Mouse (Mus musculus): Measurements from ENCODE around the gene Ccdc142. TPM values are rescaled to one million over a fixed set of nuclear protein-coding genes. Genes with fewer than 3 reads are reported as not detected.
A peak's percentile ranks its signal among the peaks of the same experiment; 100 is the strongest.

Gene Ccdc142
- total and polyA plus RNA-seq, 3 experiments, result 3.4 to 6.3 (median 4.4) TPM

DNA sequence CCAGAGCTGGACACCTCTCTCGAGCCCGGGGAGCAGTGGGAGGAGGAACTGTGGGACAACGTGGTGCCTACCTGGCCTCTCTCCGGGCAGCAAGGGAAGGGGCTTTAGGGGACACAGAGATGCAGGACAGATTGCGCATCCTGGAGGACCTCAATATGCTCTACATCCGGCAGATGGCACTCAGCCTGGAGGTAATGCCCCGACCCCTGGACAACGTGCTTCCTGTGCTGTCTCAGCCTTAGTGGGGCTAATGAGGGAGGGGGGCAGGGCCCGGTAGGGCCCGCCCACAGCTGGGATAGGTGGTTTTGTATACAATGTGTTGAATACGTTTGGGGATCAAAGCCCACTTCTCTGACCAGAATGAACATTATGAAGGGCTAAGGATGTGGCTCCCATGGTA lies 36.7 kb downstream of the Ccdc142 start:
- no peak for TF ChIP-seq GATA1 (IDR thresholded peaks at IDR 0.05; ENCODE audit: borderline replicate concordance, low read length)
- TF ChIP-seq GATA2 (IDR thresholded peaks at IDR 0.05; ENCODE audit: borderline replicate concordance, low read depth, low read length), result no peak
- TF ChIP-seq TAL1 (conservative IDR thresholded peaks at IDR 0.05; ENCODE audit: low read depth, low read length), result no peak
- no peak for TF ChIP-seq POLR2AphosphoS5 (IDR thresholded peaks at IDR 0.05; ENCODE audit: insufficient replicate concordance, low read depth, low read length)
- Histone ChIP-seq H3K9me3 (replicated peaks) (no peaks in the 10 kb centered on the region), H3K4me3 (ENCODE audit: low read depth, low read length) (peak overlapping the region; percentile 74), H3K27me3 (ENCODE audit: insufficient read depth, low read length) (peaks cover 10% of the 10 kb centered on the region; the same call in 1 of the 2 replicates), H3K4me1 (ENCODE audit: insufficient read depth, low read depth, low read length) (peaks cover 50% of the 10 kb centered on the region), H3K36me3 (replicated peaks) (peaks cover 12% of the 10 kb centered on the region)
- ATAC-seq (ENCODE audit: extremely low read depth, insufficient number of reproducible peaks, low FRiP score, poor library complexity, severe bottlenecking), result no peak
- DNase-seq (ENCODE audit: low spot score), result peak; percentile 59

DNA sequence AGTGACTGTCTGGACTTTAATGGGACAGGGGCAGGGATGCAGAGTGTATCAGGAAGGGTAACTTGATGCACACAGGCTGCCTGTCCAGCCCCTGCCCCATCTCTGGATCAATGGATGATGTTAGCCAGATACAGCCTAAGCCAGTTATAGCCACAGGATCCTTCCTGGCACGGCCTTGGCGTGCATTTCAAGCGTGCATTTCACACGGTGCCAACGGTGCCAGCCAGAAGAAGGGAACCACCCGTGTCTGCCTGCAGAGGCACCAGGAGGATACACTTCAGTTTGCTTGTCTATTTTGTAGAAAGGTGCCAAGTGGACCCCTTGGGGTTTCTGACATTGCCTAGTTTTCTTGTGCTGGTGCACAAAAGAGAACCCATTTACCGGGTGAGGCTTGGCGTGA lies 38.6 kb downstream of the Ccdc142 start:
- Histone ChIP-seq H3K27me3 (ENCODE audit: insufficient read depth, low read length) (peaks cover 13% of the 10 kb centered on the region; the same call in 1 of the 2 replicates), H3K36me3 (replicated peaks) (peaks cover 11% of the 10 kb centered on the region), H3K9me3 (replicated peaks) (no peaks in the 10 kb centered on the region), H3K4me3 (ENCODE audit: low read depth, low read length) (no peak overlapping the region), H3K4me1 (ENCODE audit: insufficient read depth, low read depth, low read length) (peaks cover 41% of the 10 kb centered on the region)
- ATAC-seq (ENCODE audit: extremely low read depth, insufficient number of reproducible peaks, low FRiP score, poor library complexity, severe bottlenecking) (no peak), DNase-seq (ENCODE audit: low spot score) (no peak)
- TF ChIP-seq GATA1 (IDR thresholded peaks at IDR 0.05; ENCODE audit: borderline replicate concordance, low read length) (no peak), TAL1 (conservative IDR thresholded peaks at IDR 0.05; ENCODE audit: low read depth, low read length) (no peak), POLR2AphosphoS5 (IDR thresholded peaks at IDR 0.05; ENCODE audit: insufficient replicate concordance, low read depth, low read length) (no peak), GATA2 (IDR thresholded peaks at IDR 0.05; ENCODE audit: borderline replicate concordance, low read depth, low read length) (no peak), CTCF (IDR thresholded peaks at IDR 0.05; ENCODE audit: low read depth, low read length) (no peak)

DNA sequence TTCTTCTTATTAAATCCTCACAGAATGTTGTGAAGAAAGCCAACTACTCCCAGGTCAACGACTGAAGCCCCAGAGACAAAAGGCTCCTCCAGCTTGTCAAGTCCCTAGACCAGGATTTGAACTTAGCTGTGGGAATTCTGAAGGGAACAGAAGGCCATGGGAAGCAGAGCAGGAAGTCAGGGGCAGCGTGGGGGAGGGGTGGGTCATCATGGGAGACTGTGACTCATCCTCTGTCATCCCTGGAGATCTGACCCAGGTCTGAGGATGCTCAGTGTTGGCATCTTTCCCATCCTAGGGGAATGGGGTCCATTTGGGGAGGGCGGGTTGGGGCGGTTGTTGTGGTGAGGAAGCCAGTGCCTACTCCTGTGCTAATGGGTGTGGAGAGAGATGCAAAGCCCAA lies 40.2 kb downstream of the Ccdc142 start:
- TF ChIP-seq CTCF (IDR thresholded peaks at IDR 0.05; ENCODE audit: low read depth, low read length), result no peak
- no peak for TF ChIP-seq POLR2AphosphoS5 (IDR thresholded peaks at IDR 0.05; ENCODE audit: insufficient replicate concordance, low read depth, low read length)
- no peak for TF ChIP-seq GATA2 (IDR thresholded peaks at IDR 0.05; ENCODE audit: borderline replicate concordance, low read depth, low read length)
- TF ChIP-seq GATA1 (IDR thresholded peaks at IDR 0.05; ENCODE audit: borderline replicate concordance, low read length), result no peak
- TF ChIP-seq TAL1 (conservative IDR thresholded peaks at IDR 0.05; ENCODE audit: low read depth, low read length), result no peak
- peaks cover 18% of the 10 kb centered on the region for H3K27me3 ChIP-seq (ENCODE audit: insufficient read depth, low read length)
- H3K36me3 ChIP-seq (replicated peaks), result peaks cover 3% of the 10 kb centered on the region
- DNase-seq (ENCODE audit: low spot score), result no peak
- ATAC-seq (ENCODE audit: extremely low read depth, insufficient number of reproducible peaks, low FRiP score, poor library complexity, severe bottlenecking), result no peak
- H3K9me3 ChIP-seq (replicated peaks), result no peaks in the 10 kb centered on the region
- peaks cover 34% of the 10 kb centered on the region for H3K4me1 ChIP-seq (ENCODE audit: insufficient read depth, low read depth, low read length)
- H3K4me3 ChIP-seq (ENCODE audit: low read depth, low read length), result no peak overlapping the region

DNA sequence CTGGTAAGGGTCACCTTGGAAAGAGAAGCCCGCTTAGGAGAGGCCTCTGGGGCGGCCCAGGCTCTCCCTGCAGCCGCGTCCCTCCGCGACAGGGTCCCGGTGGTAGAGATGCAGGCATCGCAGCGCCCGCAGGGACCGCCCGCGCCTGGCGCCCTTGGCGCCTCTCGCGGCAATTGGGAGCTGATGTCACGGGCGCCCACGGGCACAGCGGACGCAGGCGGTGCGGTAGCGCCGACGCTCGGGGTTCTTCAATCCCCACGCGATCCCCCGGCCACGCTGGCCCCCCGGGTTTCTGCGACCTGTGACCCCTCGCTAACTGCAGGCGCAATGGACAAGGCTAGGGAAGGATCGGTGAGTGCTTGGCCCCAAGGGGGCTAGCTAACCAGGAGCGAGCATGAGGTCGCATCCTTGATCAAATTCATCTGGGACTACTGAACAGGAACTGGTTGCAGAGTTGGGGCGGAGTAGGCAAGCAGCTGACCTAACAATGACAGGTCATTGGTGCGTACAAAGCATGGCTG lies 40.9 kb downstream of the Ccdc142 start:
- no peak for DNase-seq (ENCODE audit: low spot score)
- ATAC-seq (ENCODE audit: extremely low read depth, insufficient number of reproducible peaks, low FRiP score, poor library complexity, severe bottlenecking), result no peak
- Histone ChIP-seq H3K27me3 (ENCODE audit: insufficient read depth, low read length) (peaks cover 24% of the 10 kb centered on the region), H3K36me3 (replicated peaks) (peaks cover 6% of the 10 kb centered on the region), H3K9me3 (replicated peaks) (no peaks in the 10 kb centered on the region), H3K4me1 (ENCODE audit: insufficient read depth, low read depth, low read length) (peaks cover 33% of the 10 kb centered on the region), H3K4me3 (ENCODE audit: low read depth, low read length) (no peak overlapping the region)
- TF ChIP-seq GATA2 (IDR thresholded peaks at IDR 0.05; ENCODE audit: borderline replicate concordance, low read depth, low read length) (no peak), TAL1 (conservative IDR thresholded peaks at IDR 0.05; ENCODE audit: low read depth, low read length) (no peak)

DNA sequence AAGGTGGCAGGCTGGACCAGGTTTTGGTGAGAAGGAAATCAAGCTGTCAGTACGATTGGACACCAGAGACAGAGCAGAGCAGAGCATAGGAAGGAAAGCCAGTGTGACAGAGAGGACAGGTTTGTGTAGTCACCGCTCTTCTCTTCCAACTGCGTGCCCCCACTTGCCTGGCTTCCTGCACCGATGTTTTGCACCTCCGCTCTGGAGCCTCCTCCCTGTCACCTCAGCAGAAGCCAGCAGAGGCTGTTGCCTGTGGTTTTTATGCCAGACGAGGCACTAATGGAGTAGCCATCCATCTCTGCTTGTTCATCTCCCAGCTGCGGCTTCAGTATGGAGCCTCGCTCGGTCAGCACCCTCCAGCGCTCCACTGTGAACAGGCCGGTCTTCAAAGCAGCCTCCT lies 41.5 kb downstream of the Ccdc142 start:
- no peak for DNase-seq (ENCODE audit: low spot score)
- TF ChIP-seq CTCF (IDR thresholded peaks at IDR 0.05; ENCODE audit: low read depth, low read length) (no peak), POLR2AphosphoS5 (IDR thresholded peaks at IDR 0.05; ENCODE audit: insufficient replicate concordance, low read depth, low read length) (no peak), TAL1 (conservative IDR thresholded peaks at IDR 0.05; ENCODE audit: low read depth, low read length) (no peak), GATA1 (IDR thresholded peaks at IDR 0.05; ENCODE audit: borderline replicate concordance, low read length) (no peak), GATA2 (IDR thresholded peaks at IDR 0.05; ENCODE audit: borderline replicate concordance, low read depth, low read length) (no peak)
- peaks cover 26% of the 10 kb centered on the region for H3K27me3 ChIP-seq (ENCODE audit: insufficient read depth, low read length)
- no peaks in the 10 kb centered on the region for H3K9me3 ChIP-seq (replicated peaks)
- peaks cover 10% of the 10 kb centered on the region for H3K36me3 ChIP-seq (replicated peaks)
- H3K4me1 ChIP-seq (ENCODE audit: insufficient read depth, low read depth, low read length), result peaks cover 28% of the 10 kb centered on the region
- H3K4me3 ChIP-seq (ENCODE audit: low read depth, low read length), result no peak overlapping the region
- no peak for ATAC-seq (ENCODE audit: extremely low read depth, insufficient number of reproducible peaks, low FRiP score, poor library complexity, severe bottlenecking)

DNA sequence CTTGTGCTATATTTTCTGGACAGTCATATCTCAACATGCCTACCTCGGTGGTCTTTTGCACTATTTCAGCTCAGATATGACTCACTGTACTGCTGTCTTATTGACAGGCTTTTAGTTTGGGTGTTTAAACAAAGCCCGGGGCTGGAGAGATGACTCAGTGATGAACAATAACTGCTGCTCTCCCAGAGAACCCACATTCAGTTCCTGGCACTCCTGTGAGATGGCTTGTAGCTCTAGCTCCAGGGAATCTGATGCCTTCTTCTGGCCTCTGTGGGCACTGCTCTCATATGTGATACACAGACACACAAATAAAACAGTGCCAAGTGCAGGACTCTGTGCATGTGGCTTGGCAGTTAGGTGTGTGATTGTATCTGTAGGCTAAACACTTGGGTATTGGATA lies 43.8 kb downstream of the Ccdc142 start:
- peaks cover 33% of the 10 kb centered on the region for H3K27me3 ChIP-seq (ENCODE audit: insufficient read depth, low read length)
- no peaks in the 10 kb centered on the region for H3K9me3 ChIP-seq (replicated peaks)
- no peak for DNase-seq (ENCODE audit: low spot score)
- no peak for TF ChIP-seq CTCF (IDR thresholded peaks at IDR 0.05; ENCODE audit: low read depth, low read length)
- no peak for TF ChIP-seq GATA2 (IDR thresholded peaks at IDR 0.05; ENCODE audit: borderline replicate concordance, low read depth, low read length)
- no peak for TF ChIP-seq TAL1 (conservative IDR thresholded peaks at IDR 0.05; ENCODE audit: low read depth, low read length)
- no peak for TF ChIP-seq POLR2AphosphoS5 (IDR thresholded peaks at IDR 0.05; ENCODE audit: insufficient replicate concordance, low read depth, low read length)
- H3K4me1 ChIP-seq (ENCODE audit: insufficient read depth, low read depth, low read length), result peaks cover 19% of the 10 kb centered on the region
- no peak overlapping the region for H3K4me3 ChIP-seq (ENCODE audit: low read depth, low read length)
- peaks cover 11% of the 10 kb centered on the region for H3K36me3 ChIP-seq (replicated peaks)
- ATAC-seq (ENCODE audit: extremely low read depth, insufficient number of reproducible peaks, low FRiP score, poor library complexity, severe bottlenecking), result no peak
